ENCODE assay signal across 25 mouse cellular contexts in genomic region chr3:148898535-148899250, GRCm38 (mm10).
A peak's percentile ranks its signal among the peaks of the same experiment; 100 is the strongest.
DNase-seq lines count a peak whose midpoint lies in the region; ATAC-seq and TF ChIP-seq lines count a peak whose summit lies in the region.
"Had no signal": no experiment of that assay in that cellular context is flagged by ENCODE, and none has a peak within 500 bp of the region (broad histone marks: within the 10 kb centered on the region; RNA-seq: fewer than 3 reads in every experiment).

No protein-coding gene starts in this region.

- no peaks in the 10 kb centered on the region for H3K27me3 ChIP-seq in liver, adult 2 months (ENCODE audit: control insufficient read depth, insufficient read depth, low read length)
- no peaks in the 10 kb centered on the region for H3K27me3 ChIP-seq in liver, postnatal 0 days (ENCODE audit: insufficient read depth, low read length)
- no peaks in the 10 kb centered on the region for H3K27me3 ChIP-seq in neural tube, embryonic 15.5 days (replicated peaks)
- H3K27me3 ChIP-seq: embryonic facial prominence, embryonic 13.5 days; forebrain, embryonic 12.5 days; hindbrain, embryonic 15.5 days; limb, embryonic 13.5 days; midbrain, embryonic 15.5 days had no signal

- peaks cover 30% of the 10 kb centered on the region for H3K4me1 ChIP-seq in liver, adult 2 months (ENCODE audit: control insufficient read depth, insufficient read depth, low read length)
- H3K4me1 ChIP-seq in liver, postnatal 0 days (ENCODE audit: insufficient read depth), result peaks cover 18% of the 10 kb centered on the region
- H3K4me1 ChIP-seq in neural tube, embryonic 15.5 days, result peaks cover 56% of the 10 kb centered on the region

- no peaks in the 10 kb centered on the region for H3K36me3 ChIP-seq in liver, adult 2 months (ENCODE audit: control insufficient read depth, insufficient read depth, low read length)
- no peaks in the 10 kb centered on the region for H3K36me3 ChIP-seq in liver, postnatal 0 days (replicated peaks; ENCODE audit: insufficient read depth, low read length)
- H3K36me3 ChIP-seq in neural tube, embryonic 15.5 days, result no peaks in the 10 kb centered on the region
- H3K36me3 ChIP-seq: forebrain, embryonic 12.5 days; hindbrain, embryonic 15.5 days; midbrain, embryonic 15.5 days had no signal

- no peak for ATAC-seq in liver, postnatal 0 days
- no peak for ATAC-seq in neural tube, embryonic 15.5 days (ENCODE audit: low FRiP score)

- H3K9me3 ChIP-seq in liver, postnatal 0 days (ENCODE audit: low read length), result no peaks in the 10 kb centered on the region
- H3K9me3 ChIP-seq in neural tube, embryonic 15.5 days (replicated peaks), result no peaks in the 10 kb centered on the region
- H3K9me3 ChIP-seq: embryonic facial prominence, embryonic 13.5 days; forebrain, embryonic 12.5 days; heart, embryonic 10.5 days; hindbrain, embryonic 15.5 days; limb, embryonic 13.5 days; midbrain, embryonic 15.5 days had no signal

- intact Hi-C loops in gastrocnemius, adult 2 months (cut with DNase I), result loop anchor here (5.0 kb wide), 1 partner anchor 89 kb away; no protein-coding TSS in a partner anchor

- H3K27ac ChIP-seq in gastrocnemius, adult 2 months, result peak overlapping the region; percentile 48
- 0 out of 2 replicates have a peak overlapping the region, but pooled peaks have one; percentile 7 for H3K27ac ChIP-seq in liver, adult 2 months (replicated peaks; ENCODE audit: insufficient read depth, low read depth, low read length)
- H3K27ac ChIP-seq in liver, postnatal 0 days (ENCODE audit: low read depth), result no peak overlapping the region
- H3K27ac ChIP-seq in neural tube, embryonic 15.5 days (replicated peaks), result 0 out of 2 replicates have a peak overlapping the region, but pooled peaks have one; percentile 48
- H3K27ac ChIP-seq: embryonic facial prominence, embryonic 13.5 days; forebrain, embryonic 12.5 days; heart, embryonic 10.5 days; hindbrain, embryonic 15.5 days; limb, embryonic 13.5 days; liver, embryonic 14.5 days; midbrain, embryonic 15.5 days had no signal

- no peak overlapping the region for H3K4me2 ChIP-seq in liver, postnatal 0 days (ENCODE audit: low read depth, low read length)
- no peak overlapping the region for H3K4me2 ChIP-seq in neural tube, embryonic 15.5 days
- H3K4me2 ChIP-seq: embryonic facial prominence, embryonic 13.5 days; forebrain, embryonic 12.5 days; hindbrain, embryonic 15.5 days; limb, embryonic 13.5 days; midbrain, embryonic 15.5 days had no signal

- no peak for TF ChIP-seq POLR2A in liver, adult 2 months (IDR thresholded peaks at IDR 0.05; ENCODE audit: extremely low read depth, insufficient read depth, low read length)

- no peak overlapping the region for H3K9ac ChIP-seq in liver, adult 2 months (ENCODE audit: low read depth, low read length)
- H3K9ac ChIP-seq in liver, postnatal 0 days (replicated peaks), result no peak overlapping the region
- no peak overlapping the region for H3K9ac ChIP-seq in neural tube, embryonic 15.5 days (replicated peaks)
- H3K9ac ChIP-seq: embryonic facial prominence, embryonic 13.5 days; forebrain, embryonic 12.5 days; hindbrain, embryonic 15.5 days; limb, embryonic 13.5 days; liver, embryonic 14.5 days; midbrain, embryonic 15.5 days had no signal

- no peak for TF ChIP-seq EP300 in liver, postnatal 0 days (IDR thresholded peaks at IDR 0.05; ENCODE audit: low read depth)

- 63% methylated on average over 8 of the region's 8 CpGs for WGBS in liver, adult 2 months
- WGBS in liver, postnatal 0 days (ENCODE audit: insufficient replicate concordance), result 71% methylated on average over 8 of the region's 8 CpGs
- 63% methylated on average over 8 of the region's 8 CpGs for WGBS in neural tube, embryonic 15.5 days

- no peak for TF ChIP-seq CTCF in gastrocnemius, adult 2 months (IDR thresholded peaks at IDR 0.05)
- no peak for TF ChIP-seq CTCF in liver, adult 2 months (IDR thresholded peaks at IDR 0.05; ENCODE audit: low read depth, low read length)
- no peak for TF ChIP-seq CTCF in liver, postnatal 0 days (IDR thresholded peaks at IDR 0.05; ENCODE audit: low read depth)

- H3K4me3 ChIP-seq in gastrocnemius, adult 2 months, result no peak overlapping the region
- no peak overlapping the region for H3K4me3 ChIP-seq in liver, adult 2 months (ENCODE audit: insufficient read depth, low read depth, low read length)
- H3K4me3 ChIP-seq in liver, postnatal 0 days (ENCODE audit: low read depth, low read length), result no peak overlapping the region
- no peak overlapping the region for H3K4me3 ChIP-seq in neural tube, embryonic 15.5 days (replicated peaks)
- H3K4me3 ChIP-seq: embryonic facial prominence, embryonic 13.5 days; erythroblast, embryonic 14.5 days; forebrain, embryonic 12.5 days; heart, embryonic 10.5 days; hindbrain, embryonic 15.5 days; limb, embryonic 13.5 days; midbrain, embryonic 15.5 days; myocyte had no signal

- peaks cover 45% of the 10 kb centered on the region; the same call in 1 of the 2 replicates for H3K79me2 ChIP-seq in liver, adult 2 months (ENCODE audit: control insufficient read depth, insufficient read depth, low read length)

- no peak for DNase-seq in gastrocnemius, adult 2 months
- no peak for DNase-seq in gastrocnemius, postnatal 10 days
- peak; percentile 63 for DNase-seq in liver, adult 2 months (ENCODE audit: extremely low read depth, low read depth, low spot score)
- no peak for DNase-seq in liver, postnatal 0 days
- DNase-seq in MN1 (ENCODE audit: low spot score), result no peak
- DNase-seq in thymus, postnatal 14 days, result no peak
- DNase-seq: cerebellum, adult 11 months; cerebellum, adult 9-11 months; kidney, adult 11 months; kidney, postnatal 25 days; layer of hippocampus, adult 9-11 months; lung, postnatal 4 days; right cerebral cortex, adult 18-20 months; right cerebral cortex, postnatal 4 days; thymus, postnatal 36 days had no signal
